Mouse (Mus musculus): ENCODE data around the gene Fnbp4. TPM values are rescaled to one million over a fixed set of nuclear protein-coding genes. Genes with fewer than 3 reads are reported as not detected.
A peak's percentile ranks its signal among the peaks of the same experiment; 100 is the strongest.

Gene Fnbp4
- polyA plus RNA-seq, 1 experiment from 2014 or later: 87.3 TPM

DNA sequence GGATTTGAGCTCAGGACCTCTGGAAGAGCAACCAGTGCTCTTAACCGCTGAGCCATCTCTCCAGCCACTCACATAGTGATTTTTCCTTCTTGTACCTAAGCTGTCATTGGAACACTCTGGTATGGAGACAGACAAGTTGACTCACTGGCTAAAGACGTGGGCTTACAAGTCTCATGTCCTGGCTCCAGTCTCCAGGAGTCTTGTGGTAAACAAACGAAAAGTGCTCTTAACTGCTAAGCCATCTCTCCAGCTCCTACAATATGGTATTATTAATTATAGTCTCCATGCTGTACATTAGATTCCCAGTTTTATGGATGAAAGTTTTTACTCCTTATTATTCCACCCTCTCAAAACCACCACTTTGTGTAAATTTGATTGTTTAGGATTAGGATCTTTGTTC, 20.0 kb downstream of the Fnbp4 start:
- Histone ChIP-seq H3K27me3 (ENCODE audit: control insufficient read depth, insufficient read depth, low read length) (no peaks in the 10 kb centered on the region), H3K4me2 (replicated peaks) (no peak overlapping the region), H3K36me3 (replicated peaks; ENCODE audit: control insufficient read depth, insufficient read depth) (peaks cover 98% of the 10 kb centered on the region), H3K4me3 (replicated peaks; ENCODE audit: low read length) (no peak overlapping the region), H3K9me3 (ENCODE audit: control insufficient read depth, low read length) (no peaks in the 10 kb centered on the region), H3K27ac (no peak overlapping the region), H3K9ac (no peak overlapping the region), H3K4me1 (replicated peaks; ENCODE audit: control insufficient read depth, insufficient read depth, low read length) (no peaks in the 10 kb centered on the region)
- no peak for ATAC-seq (ENCODE audit: low FRiP score)
- 96% methylated on average over 3 of the region's 3 CpGs for WGBS
- DNase-seq (ENCODE audit: low spot score): no peak

DNA sequence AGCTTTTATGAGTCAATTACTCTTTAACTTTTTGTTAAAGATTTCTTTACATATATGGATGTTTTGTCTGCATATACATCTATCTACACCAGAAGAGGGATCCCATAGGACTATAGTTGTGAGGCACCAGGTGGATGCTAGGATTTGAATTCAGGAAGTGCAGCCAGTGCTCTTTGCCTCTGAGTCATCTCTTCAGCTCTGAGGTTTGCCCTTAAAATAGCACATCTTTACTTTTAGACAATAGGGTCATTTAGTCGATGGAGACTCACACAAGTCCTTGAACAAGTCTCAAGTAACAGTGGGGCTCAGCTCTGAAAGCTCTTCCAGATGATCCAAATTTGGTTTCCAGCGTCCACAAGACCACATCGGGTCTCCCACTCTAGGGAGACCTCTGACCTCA, 36.2 kb downstream of the Fnbp4 start:
- H3K4me2 ChIP-seq (replicated peaks): no peak overlapping the region
- H3K4me1 ChIP-seq (replicated peaks; ENCODE audit: control insufficient read depth, insufficient read depth, low read length): no peaks in the 10 kb centered on the region
- ATAC-seq (ENCODE audit: low FRiP score): no peak
- DNase-seq (ENCODE audit: low spot score): no peak
- H3K4me3 ChIP-seq (replicated peaks; ENCODE audit: low read length): no peak overlapping the region
- H3K36me3 ChIP-seq (replicated peaks; ENCODE audit: control insufficient read depth, insufficient read depth): peaks cover 49% of the 10 kb centered on the region
- no peak overlapping the region for H3K27ac ChIP-seq
- no peak overlapping the region for H3K9ac ChIP-seq
- H3K9me3 ChIP-seq (ENCODE audit: control insufficient read depth, low read length): no peaks in the 10 kb centered on the region
- WGBS: 47% methylated on average over 3 of the region's 3 CpGs
- H3K27me3 ChIP-seq (ENCODE audit: control insufficient read depth, insufficient read depth, low read length): peaks cover 9% of the 10 kb centered on the region; the same call in 1 of the 2 replicates

DNA sequence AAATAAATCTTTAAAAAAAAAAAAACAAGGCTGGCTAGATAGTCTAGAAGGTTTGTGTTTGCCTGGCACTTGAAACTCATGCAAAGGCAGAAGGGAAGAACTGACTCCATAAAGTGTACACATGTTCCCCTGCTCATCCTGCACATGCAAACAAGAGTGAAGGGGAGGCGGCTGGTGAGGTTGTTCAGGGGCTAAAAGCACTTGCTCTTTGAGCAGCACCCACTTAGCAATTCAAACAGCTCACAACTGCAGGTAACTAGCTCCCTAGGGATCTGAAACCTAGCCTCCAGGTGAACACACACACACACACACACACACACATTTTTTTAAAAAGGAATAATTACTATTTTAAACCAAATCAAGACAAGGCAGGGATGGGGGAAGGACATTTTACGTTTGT, 36.8 kb downstream of the Fnbp4 start:
- WGBS: 38% methylated on average over 2 of the region's 2 CpGs
- ATAC-seq (ENCODE audit: low FRiP score): no peak
- no peak overlapping the region for H3K27ac ChIP-seq
- peaks cover 9% of the 10 kb centered on the region; the same call in 1 of the 2 replicates for H3K27me3 ChIP-seq (ENCODE audit: control insufficient read depth, insufficient read depth, low read length)
- peaks cover 42% of the 10 kb centered on the region for H3K36me3 ChIP-seq (replicated peaks; ENCODE audit: control insufficient read depth, insufficient read depth)
- no peaks in the 10 kb centered on the region for H3K4me1 ChIP-seq (replicated peaks; ENCODE audit: control insufficient read depth, insufficient read depth, low read length)
- no peak for DNase-seq (ENCODE audit: low spot score)
- H3K4me2 ChIP-seq (replicated peaks): no peak overlapping the region
- H3K9me3 ChIP-seq (ENCODE audit: control insufficient read depth, low read length): no peaks in the 10 kb centered on the region
- H3K9ac ChIP-seq: no peak overlapping the region
- no peak overlapping the region for H3K4me3 ChIP-seq (replicated peaks; ENCODE audit: low read length)

DNA sequence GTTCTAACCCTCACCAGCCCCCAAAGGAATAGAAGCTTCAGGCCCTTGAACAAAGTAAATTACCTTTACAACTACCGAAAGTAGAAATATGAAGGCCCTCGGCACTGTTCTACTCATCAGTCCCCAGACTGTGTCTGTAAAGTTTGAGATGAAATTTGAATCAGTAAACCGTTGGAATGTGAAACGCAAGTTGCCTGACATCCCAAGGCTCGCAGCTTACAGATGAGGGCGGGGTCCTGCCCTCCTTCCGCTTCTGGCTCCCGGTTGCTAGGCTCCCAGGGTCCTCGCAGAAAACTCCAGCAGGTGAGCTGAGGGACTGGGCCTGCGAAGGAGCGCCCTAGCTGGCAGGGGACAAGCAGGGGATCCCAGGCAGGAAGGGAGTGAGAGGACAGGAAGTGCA, 37.3 kb downstream of the Fnbp4 start, which contains the start of gene Agbl2:
Gene Agbl2, plus strand, starts transcription at position 270 of the 400 bp plus-strand sequence.
- 0 out of 2 replicates have a peak within 1 kb of the TSS, but pooled peaks have one; percentile 28 for H3K9ac ChIP-seq
- H3K4me2 ChIP-seq (replicated peaks): peak within 1 kb of the TSS; percentile 51
- peaks cover 9% of the 10 kb centered on the region; the same call in 1 of the 2 replicates for H3K27me3 ChIP-seq (ENCODE audit: control insufficient read depth, insufficient read depth, low read length)
- DNase-seq (ENCODE audit: low spot score) (no peak), ATAC-seq (ENCODE audit: low FRiP score) (peak; percentile 34; the same call in 1 of the 2 replicates)
- 5% methylated on average over 11 of the region's 11 CpGs for WGBS
- no peak within 1 kb of the TSS for H3K27ac ChIP-seq
- peaks cover 37% of the 10 kb centered on the region for H3K36me3 ChIP-seq (replicated peaks; ENCODE audit: control insufficient read depth, insufficient read depth)
- H3K4me3 ChIP-seq (replicated peaks; ENCODE audit: low read length): peak within 1 kb of the TSS; percentile 24
- no peaks in the 10 kb centered on the region for H3K4me1 ChIP-seq (replicated peaks; ENCODE audit: control insufficient read depth, insufficient read depth, low read length)
- H3K9me3 ChIP-seq (ENCODE audit: control insufficient read depth, low read length): no peaks in the 10 kb centered on the region

DNA sequence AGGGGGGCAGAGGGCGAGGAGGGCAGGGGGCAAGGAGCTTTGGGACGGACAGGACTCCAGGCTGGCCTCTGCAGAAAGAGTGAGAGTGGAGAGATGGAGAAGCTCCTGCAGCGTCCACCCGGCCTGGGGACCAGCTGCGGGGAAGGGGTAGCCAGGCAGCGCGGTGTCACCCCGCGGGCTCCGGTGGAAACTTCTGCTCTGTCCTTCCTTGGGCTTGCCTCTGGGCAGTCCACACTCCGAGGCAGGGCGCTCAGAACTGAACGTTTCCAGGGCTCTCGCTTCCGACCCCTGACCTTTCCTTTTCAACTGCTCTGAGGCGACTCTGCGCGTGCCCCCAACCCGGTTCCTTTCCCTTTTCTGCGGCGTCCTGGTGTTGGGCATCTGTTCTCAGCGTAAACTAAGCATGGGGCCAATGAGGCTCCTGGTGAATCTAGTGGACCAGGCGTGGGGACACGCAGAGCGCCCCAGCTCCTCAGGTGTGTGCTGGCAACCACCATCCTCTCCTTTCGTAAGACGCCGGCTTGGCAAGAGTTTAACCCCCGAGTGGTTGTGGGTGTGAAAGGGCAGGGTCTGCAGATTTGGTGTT, 37.8 kb downstream of the Fnbp4 start:
- Histone ChIP-seq H3K4me1 (replicated peaks; ENCODE audit: control insufficient read depth, insufficient read depth, low read length) (no peaks in the 10 kb centered on the region), H3K27me3 (ENCODE audit: control insufficient read depth, insufficient read depth, low read length) (peaks cover 9% of the 10 kb centered on the region; the same call in 1 of the 2 replicates), H3K36me3 (replicated peaks; ENCODE audit: control insufficient read depth, insufficient read depth) (peaks cover 32% of the 10 kb centered on the region), H3K4me2 (replicated peaks) (peak overlapping the region; percentile 51), H3K4me3 (replicated peaks; ENCODE audit: low read length) (peak overlapping the region; percentile 24), H3K27ac (no peak overlapping the region), H3K9me3 (ENCODE audit: control insufficient read depth, low read length) (no peaks in the 10 kb centered on the region), H3K9ac (0 out of 2 replicates have a peak overlapping the region, but pooled peaks have one; percentile 28)
- 1% methylated on average over 28 of the region's 29 CpGs for WGBS
- DNase-seq (ENCODE audit: low spot score): no peak
- peak; percentile 37; the same call in 1 of the 2 replicates for ATAC-seq (ENCODE audit: low FRiP score)

DNA sequence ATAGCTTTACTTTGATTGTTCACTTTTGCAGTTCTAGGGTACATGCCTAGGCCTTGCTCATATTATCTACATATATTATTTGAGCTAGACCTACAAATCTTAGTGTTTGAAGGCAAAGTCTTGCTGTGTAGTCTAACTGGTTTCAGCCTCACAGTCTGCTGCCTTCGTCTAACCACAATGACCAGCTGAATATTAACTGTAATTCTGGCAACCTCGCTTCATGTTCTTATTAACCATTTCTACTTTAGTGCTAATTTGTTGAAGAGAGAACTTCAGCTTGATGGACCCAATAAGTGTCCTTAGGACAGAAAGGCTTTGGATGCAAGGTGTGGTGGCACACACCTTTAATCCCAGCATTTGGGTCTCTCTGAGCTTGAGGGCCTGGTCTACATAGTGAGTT, 43.0 kb downstream of the Fnbp4 start:
- ATAC-seq (ENCODE audit: low FRiP score) (no peak), DNase-seq (ENCODE audit: low spot score) (no peak)
- peaks cover 7% of the 10 kb centered on the region; the same call in 1 of the 2 replicates for H3K27me3 ChIP-seq (ENCODE audit: control insufficient read depth, insufficient read depth, low read length)
- H3K36me3 ChIP-seq (replicated peaks; ENCODE audit: control insufficient read depth, insufficient read depth): no peaks in the 10 kb centered on the region
- no peaks in the 10 kb centered on the region for H3K9me3 ChIP-seq (ENCODE audit: control insufficient read depth, low read length)
- H3K27ac ChIP-seq: no peak overlapping the region
- H3K4me3 ChIP-seq (replicated peaks; ENCODE audit: low read length): no peak overlapping the region
- no peak overlapping the region for H3K9ac ChIP-seq
- H3K4me1 ChIP-seq (replicated peaks; ENCODE audit: control insufficient read depth, insufficient read depth, low read length): no peaks in the 10 kb centered on the region
- H3K4me2 ChIP-seq (replicated peaks): no peak overlapping the region
- WGBS: 84% methylated on average over 2 of the region's 2 CpGs

DNA sequence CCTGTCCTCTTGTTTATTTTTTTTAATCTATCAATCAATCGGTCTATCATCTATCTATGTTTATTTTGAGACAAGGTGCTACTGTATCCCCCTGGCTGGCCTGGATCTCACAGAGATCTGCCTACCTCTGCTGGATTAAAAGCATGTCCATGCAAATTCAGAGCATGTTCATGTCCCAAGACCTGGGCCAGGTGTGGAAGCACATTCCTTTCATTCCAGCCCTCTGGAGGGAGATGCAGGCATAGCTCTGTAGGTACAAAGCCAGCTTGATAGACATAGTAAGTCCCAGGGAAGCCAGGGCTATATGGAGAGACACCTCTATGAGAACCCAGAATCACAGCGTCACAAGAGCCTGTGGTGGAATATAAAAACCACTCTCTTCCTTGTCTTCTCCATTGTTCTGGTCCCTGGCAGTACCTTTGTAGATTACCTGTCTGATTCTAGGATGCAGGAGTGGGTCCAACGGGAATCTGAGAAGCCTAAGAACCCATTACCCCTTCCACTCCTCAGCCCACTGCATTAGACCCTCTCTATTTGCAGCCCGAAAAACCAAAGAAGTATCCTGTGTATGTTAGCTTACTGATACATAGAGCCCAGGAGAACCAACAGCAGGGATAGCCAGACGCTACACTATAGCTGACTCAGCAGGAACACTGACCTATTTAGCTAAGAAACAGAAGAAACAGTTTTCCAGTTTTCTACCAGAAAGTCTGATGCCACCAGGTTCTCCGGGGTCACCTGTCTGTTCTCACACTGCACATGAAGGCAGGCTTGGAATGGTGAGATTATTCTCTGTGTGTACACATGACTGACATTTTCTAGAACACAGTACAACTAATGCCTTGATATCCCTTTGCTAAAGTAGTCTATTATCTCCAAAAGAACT, 63.3 kb downstream of the Fnbp4 start:
- Histone ChIP-seq H3K36me3 (replicated peaks; ENCODE audit: control insufficient read depth, insufficient read depth) (no peaks in the 10 kb centered on the region), H3K27ac (no peak overlapping the region), H3K9me3 (ENCODE audit: control insufficient read depth, low read length) (no peaks in the 10 kb centered on the region), H3K9ac (no peak overlapping the region), H3K27me3 (ENCODE audit: control insufficient read depth, insufficient read depth, low read length) (no peaks in the 10 kb centered on the region), H3K4me1 (replicated peaks; ENCODE audit: control insufficient read depth, insufficient read depth, low read length) (no peaks in the 10 kb centered on the region), H3K4me2 (replicated peaks) (no peak overlapping the region), H3K4me3 (replicated peaks; ENCODE audit: low read length) (no peak overlapping the region)
- ATAC-seq (ENCODE audit: low FRiP score): no peak
- DNase-seq (ENCODE audit: low spot score): no peak
- 91% methylated on average over 6 of the region's 6 CpGs for WGBS

DNA sequence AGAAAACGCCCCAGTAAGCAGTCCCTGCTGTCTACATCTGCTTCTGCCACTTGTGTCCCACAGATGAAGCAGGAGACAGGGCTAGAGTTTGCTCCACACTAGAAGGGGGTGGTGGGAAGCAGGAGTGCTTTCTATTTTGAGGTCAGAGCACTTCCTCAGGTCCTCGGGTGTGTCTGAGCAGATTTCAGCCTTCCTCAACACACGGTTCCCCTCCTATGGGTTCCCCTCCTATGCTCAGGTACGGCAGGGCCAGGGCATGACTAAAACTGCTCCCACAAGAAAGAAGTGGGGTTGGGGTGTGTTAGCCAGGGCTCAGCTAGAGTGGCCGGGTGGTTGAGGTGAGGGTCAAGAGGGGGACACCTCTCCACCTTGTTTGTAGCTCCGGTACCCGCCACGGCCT, 65.6 kb downstream of the Fnbp4 start:
- Histone ChIP-seq H3K4me1 (replicated peaks; ENCODE audit: control insufficient read depth, insufficient read depth, low read length) (no peaks in the 10 kb centered on the region), H3K9ac (no peak overlapping the region), H3K27ac (no peak overlapping the region), H3K36me3 (replicated peaks; ENCODE audit: control insufficient read depth, insufficient read depth) (no peaks in the 10 kb centered on the region), H3K9me3 (ENCODE audit: control insufficient read depth, low read length) (no peaks in the 10 kb centered on the region), H3K4me2 (replicated peaks) (no peak overlapping the region), H3K27me3 (ENCODE audit: control insufficient read depth, insufficient read depth, low read length) (no peaks in the 10 kb centered on the region), H3K4me3 (replicated peaks; ENCODE audit: low read length) (no peak overlapping the region)
- no peak for DNase-seq (ENCODE audit: low spot score)
- 91% methylated on average over 8 of the region's 8 CpGs for WGBS
- no peak for ATAC-seq (ENCODE audit: low FRiP score)

DNA sequence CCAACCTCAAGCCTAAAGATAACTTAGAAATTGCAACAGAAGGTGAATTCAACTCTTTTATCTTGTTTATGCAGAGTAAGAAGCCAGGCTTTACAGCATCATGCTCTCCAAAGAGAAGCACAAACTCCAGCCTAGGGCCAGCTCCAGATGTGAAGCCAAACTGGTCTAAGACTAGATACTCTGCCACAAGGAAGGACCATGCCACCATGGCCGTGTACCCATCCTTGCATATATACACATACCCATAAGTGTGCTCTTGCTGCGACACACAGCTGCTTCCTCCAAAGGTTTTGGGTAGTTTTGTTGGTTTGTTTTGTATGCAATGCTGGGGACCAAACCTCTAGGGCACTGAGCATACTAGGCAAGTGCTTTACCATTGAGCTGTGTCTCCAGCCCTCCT, 70.1 kb downstream of the Fnbp4 start:
- H3K9me3 ChIP-seq (ENCODE audit: control insufficient read depth, low read length): no peaks in the 10 kb centered on the region
- no peak overlapping the region for H3K4me2 ChIP-seq (replicated peaks)
- no peak overlapping the region for H3K9ac ChIP-seq
- H3K4me1 ChIP-seq (replicated peaks; ENCODE audit: control insufficient read depth, insufficient read depth, low read length): no peaks in the 10 kb centered on the region
- no peaks in the 10 kb centered on the region for H3K27me3 ChIP-seq (ENCODE audit: control insufficient read depth, insufficient read depth, low read length)
- H3K27ac ChIP-seq: no peak overlapping the region
- ATAC-seq (ENCODE audit: low FRiP score) (no peak), DNase-seq (ENCODE audit: low spot score) (no peak)
- WGBS: 69% methylated on average over 2 of the region's 2 CpGs
- no peaks in the 10 kb centered on the region for H3K36me3 ChIP-seq (replicated peaks; ENCODE audit: control insufficient read depth, insufficient read depth)
- H3K4me3 ChIP-seq (replicated peaks; ENCODE audit: low read length): no peak overlapping the region
